Mouse (Mus musculus): ENCODE measurements around the gene Abtb2.

The Abtb2 gene

DNA sequence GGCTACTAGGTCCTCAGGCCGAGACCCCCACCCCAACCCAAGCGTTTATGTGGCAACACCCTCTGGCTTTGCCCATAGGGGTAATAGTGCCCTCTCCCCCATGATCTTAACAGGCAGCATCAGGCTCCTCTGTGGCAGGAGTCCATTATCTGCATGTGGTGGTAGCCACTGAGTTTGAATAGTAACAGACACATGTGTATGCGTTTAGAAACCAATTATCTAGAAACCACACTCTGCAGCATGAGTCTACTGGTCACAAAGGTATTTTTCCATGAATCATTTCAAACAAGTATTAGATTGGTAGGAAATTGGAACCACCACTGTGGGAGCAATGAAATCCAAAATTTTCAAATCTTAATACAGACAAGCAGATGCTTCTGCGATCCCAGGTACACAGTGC is 119.5 kb downstream of the Abtb2 start:
- ChIA-PET CTCF (interaction anchor here in 1 of 4 experiments (0.5 kb wide), 1 partner anchor 200 kb away, joined by 3 read pairs; no protein-coding TSS in a partner anchor), POLR2A (no interaction called here)

DNA sequence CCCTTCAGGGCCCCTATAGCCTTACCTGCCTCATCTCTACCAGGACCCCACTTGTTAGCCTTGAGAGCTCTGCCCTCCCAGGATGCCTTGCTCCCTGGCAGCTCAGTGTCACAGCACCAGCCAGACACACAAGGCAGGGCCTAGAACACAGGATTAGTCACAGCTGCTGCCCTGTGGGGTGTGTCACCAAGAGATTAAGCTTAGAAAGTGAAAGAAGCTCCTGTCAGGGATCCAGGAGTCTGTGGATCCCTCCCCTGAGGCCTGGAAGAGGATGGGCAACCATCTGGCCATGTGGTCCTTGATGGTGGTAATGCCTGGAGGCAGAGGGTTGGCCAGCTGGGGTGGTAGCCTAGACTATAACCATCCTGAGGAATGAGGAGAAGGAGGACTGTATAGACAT is 121.0 kb downstream of the Abtb2 start:
- ChIA-PET CTCF (no interaction called here), POLR2A (interaction anchor here in 1 of 4 experiments (0.7 kb wide), 1 partner anchor 308 kb away, joined by 7 read pairs; no protein-coding TSS in a partner anchor)

DNA sequence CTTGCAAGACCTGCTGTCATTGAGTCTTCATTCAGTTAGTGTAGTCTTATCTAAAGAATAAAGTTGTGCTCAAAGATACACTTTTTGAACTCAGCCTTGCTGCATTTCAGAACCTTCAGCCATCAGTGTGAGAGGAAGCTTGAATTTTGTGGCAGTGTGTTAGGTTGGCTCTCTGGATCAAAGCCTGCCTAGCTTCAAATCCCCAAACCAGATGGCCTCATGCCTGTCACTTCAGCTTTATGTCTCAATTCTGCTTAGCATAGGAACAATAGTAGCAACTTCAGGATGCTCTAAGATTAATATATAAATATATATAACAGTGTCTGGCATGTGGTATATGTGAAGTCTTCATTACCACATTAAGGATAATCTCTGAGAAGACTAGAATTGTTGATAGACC is 121.8 kb downstream of the Abtb2 start:
- ChIA-PET CTCF (no interaction called here), POLR2A (interaction anchor here in 1 of 4 experiments (0.6 kb wide), 1 partner anchor 95 kb away, joined by 4 read pairs; no protein-coding TSS in a partner anchor)

DNA sequence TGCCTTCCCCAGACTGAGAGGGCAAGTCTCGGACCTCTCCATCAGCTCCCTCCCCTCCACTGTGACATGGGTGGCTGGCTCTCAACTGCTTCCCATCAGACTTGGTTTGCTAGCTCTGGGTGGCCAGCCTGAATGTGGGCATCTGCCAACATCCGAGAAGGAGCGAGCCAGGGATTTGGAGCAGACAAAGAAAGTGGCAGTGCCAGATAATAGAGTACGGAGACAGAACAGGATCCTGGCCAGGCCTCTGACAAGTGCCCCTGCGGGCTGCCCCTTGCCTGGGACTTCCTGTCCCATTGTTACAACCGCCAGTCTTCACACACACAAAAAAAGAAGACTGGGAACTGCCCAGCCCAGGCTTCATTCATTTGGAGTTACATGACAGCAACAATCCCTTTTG is 124.3 kb downstream of the Abtb2 start:
- ChIA-PET CTCF (no interaction called here), POLR2A (interaction anchor here in 1 of 4 experiments (1.3 kb wide), 1 partner anchor 13 kb away, joined by 3 read pairs; no protein-coding TSS in a partner anchor)

DNA sequence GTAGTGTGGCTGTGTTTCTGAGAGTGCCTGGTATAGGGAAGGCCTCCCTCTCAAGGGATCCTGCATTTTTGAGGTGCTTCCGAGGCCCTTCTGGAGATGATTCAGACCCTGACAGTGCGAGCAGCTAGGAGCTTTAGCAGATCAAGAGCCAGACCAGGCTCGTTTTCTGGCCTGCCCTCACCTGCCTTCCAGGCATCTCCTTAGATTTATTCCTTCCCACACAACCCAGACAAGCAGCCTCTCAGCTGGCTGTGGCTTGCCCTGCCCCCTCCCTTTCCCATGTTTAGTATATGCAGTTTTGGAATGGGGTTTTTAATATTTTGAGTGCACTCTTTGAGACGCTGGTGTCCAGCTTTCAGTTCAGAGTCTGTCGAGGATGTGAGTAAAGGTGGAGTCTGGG is 124.7 kb downstream of the Abtb2 start:
- POLR2A ChIA-PET, result interaction anchor here in 1 of 4 experiments (1.3 kb wide), 1 partner anchor 14 kb away, joined by 3 read pairs; no protein-coding TSS in a partner anchor
- CTCF ChIA-PET, result no interaction called here

DNA sequence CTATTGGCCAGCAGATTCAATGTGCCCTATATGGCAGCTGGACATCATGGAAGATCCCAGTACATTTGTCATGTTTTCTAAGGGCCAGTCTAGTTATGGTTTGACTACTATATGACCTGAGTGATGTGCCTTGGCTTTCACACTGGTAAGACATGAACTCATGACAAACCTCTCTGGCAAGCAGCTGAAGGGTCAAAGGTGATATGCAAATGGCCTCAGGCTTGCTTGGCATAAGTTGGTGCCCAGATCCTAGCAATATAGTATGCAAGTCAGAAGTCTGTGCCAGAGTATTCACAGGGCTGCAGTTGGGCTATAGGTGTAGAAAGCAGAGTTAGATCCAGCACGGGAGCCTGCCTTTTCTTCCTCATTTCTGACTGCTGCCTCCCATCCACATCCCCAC is 125.2 kb downstream of the Abtb2 start:
- ChIA-PET CTCF (no interaction called here), POLR2A (no interaction called here)

DNA sequence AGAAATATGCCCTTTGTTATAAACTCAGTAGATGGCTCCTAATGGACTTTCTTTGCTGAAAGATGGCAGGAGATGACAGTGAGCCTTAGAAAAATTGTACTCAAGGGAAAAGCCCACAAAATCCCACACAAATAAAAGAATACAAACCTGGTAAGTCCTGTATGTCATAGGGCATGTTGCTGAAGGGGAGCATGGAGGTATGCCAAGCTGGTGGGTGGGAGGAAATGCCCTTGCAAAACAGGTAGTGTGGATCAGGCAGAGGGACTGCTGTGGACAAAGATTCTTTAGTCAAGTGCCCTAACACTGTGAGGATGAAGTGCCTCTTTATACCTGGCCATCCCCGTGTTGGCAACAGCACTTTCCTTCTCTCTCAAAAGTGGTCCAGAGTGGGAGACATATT is 126.7 kb downstream of the Abtb2 start:
- CTCF ChIA-PET, result no interaction called here
- POLR2A ChIA-PET, result interaction anchor here in 1 of 4 experiments (1.6 kb wide), 1 partner anchor 38 kb away, joined by 4 read pairs; no protein-coding TSS in a partner anchor

DNA sequence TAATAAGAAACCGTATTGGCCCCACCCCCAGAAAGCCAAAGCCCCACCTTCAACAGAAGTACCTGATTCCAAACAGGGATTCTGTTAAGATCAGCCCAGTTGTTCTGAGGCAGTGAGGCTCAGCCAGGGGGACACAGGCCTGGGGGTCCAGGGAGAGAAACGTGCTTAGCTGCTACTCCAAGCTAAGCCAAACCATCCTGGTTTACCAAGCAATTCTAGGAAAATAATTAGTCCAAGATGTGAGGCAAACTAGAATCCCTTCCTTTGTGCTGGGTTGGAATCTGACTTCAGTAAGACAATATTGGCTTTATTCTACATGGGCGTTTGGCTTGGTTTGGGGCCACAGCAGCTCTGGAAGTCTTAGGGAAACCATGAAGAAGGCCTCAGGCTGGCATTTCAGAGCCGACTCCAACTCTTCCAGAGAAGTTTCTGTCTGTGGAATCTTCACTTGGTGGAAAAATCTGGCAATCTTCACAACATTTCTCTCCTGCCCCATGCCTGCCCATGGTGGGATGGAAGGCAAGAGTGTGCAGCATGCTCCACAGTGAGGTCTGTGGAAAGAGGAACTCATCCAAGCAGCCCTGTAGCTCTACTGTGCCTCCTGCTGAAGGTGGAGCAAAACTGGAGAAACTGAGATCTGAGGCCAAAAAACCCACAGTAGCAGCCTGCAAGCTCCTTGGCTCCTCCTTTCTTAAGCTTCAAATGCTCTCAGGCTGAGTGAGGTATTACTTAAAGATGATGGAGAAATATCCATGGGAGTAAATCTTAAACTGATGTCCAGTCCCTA is 128.9 kb downstream of the Abtb2 start:
- POLR2A ChIA-PET, result interaction anchor here in 1 of 4 experiments (1.2 to 1.7 kb wide), 2 partner anchors 10 to 23 kb away, joined by 3 to 4 read pairs; no protein-coding TSS in a partner anchor
- CTCF ChIA-PET, result no interaction called here

DNA sequence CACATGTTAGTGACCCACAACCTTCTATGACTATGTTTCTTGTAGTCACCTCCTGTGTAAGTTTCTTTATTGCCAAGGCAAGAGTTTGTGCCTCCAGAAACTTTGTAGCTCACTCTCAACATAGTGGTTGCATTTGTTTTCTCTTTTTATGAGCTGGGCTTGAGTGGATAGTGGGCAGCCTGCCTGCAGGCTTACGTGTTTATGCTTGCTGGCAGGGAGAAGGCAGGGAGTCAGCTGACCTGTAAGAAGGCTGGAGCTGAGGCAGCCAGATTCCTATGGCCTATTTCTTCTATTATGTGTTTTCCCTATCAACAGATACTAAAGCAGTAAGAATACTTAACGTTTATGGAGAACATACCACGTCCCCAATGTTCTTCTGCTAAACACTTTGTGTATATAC is 130.1 kb downstream of the Abtb2 start:
- ChIA-PET POLR2A (interaction anchor here in 1 of 4 experiments (0.6 to 1.7 kb wide), 2 partner anchors 21 to 41 kb away, joined by 3 to 4 read pairs; no protein-coding TSS in a partner anchor), CTCF (no interaction called here)

DNA sequence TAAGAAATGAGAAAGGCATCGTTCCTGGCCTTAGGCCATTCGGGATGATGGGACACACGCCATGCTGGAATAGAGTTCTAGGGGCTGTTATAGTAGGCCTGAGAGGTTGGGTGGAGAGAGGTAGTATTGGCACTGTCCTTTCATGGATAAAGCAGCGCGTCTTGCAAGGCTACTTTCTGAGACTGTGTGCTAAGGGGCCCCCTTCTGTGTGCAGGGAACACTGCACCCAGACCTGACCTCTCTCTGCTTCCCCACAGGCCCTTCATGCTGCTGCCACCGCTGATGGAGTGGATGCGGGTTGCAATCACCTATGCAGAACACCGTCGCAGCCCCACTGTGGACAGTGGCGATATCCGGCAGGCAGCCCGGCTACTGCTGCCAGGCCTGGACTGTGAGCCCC is 134.4 kb downstream of the Abtb2 start:
- ChIA-PET CTCF (no interaction called here), POLR2A (interaction anchor here in 1 of 4 experiments (0.9 kb wide), 1 partner anchor 17 kb away, joined by 3 read pairs; no protein-coding TSS in a partner anchor)

DNA sequence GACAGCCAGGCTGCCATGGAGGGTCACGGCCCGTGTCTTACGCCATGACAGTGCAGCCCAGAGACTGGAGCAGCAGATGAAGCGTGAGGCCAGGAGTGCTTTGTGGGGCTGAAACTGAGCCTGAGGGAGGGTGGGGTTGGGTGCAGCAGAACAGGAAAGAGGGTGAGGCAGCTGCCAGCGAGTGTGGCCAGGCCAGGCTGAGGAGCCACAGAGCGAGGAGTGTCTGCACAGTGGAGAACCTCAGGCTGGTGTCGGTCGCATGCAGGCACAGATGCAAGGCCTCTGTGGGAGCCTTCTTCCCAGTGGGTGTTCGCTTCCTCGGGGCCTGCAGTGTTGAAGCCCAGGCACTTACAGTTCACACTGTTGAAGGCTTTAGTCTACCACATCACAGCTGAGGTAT is 137.2 kb downstream of the Abtb2 start:
- ChIA-PET CTCF (no interaction called here), POLR2A (interaction anchor here in 1 of 4 experiments (0.7 kb wide), 1 partner anchor 136 kb away, joined by 3 read pairs; no protein-coding TSS in a partner anchor)

DNA sequence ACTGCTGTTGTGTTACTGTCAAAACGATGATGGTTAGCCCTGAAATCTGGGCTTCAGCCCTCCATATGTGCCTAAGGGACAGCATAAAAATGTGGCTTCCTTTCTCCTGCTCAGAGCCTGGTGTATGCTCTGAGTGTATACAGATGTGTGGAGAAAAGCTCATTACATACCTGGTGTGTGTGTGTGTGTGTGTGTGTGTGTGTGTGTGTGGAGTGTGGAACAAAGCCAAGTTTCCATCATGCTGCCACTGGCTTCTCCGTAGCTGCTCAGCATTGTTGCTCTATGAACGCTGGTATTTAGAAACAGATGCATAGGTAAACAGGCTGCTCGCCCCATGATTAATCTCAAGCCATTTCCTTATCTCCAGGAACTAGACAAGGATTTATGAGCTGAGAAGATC is 137.8 kb downstream of the Abtb2 start:
- ChIA-PET POLR2A (interaction anchor here in 2 of 4 experiments (1.8 to 2.0 kb wide), 2 partner anchors 10 kb away, joined by 5 to 6 read pairs; no protein-coding TSS in a partner anchor), CTCF (interaction anchor here in 1 of 4 experiments (0.5 to 0.6 kb wide), 2 partner anchors 36 to 319 kb away, joined by 3 to 7 read pairs; no protein-coding TSS in a partner anchor)

DNA sequence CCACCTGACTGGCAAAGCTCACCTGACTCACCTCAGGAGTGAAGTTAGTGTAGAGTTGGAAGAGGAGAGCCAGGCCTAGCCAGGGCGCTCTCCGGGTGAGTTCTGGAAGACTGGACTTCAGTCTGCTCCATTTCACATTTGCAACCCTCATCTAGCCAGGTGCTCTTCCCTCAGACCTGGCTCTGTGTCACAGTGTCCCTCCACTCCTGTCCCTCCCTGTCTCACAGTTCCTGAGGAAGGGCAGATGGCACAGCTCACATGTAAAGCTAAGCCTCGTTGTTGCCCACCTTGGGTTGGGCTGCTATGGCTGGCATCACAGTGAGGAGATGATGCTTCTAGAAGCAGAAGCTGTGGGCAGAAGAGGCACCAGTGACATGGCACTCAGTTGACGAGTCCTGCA is 139.7 kb downstream of the Abtb2 start:
- POLR2A ChIA-PET, result interaction anchor here in 1 of 4 experiments (1.1 to 3.2 kb wide), 3 partner anchors 10 to 89 kb away, joined by 3 to 10 read pairs (median 3); no protein-coding TSS in a partner anchor
- CTCF ChIA-PET, result interaction anchor here in 2 of 4 experiments (0.9 to 1.5 kb wide), 5 partner anchors 13 to 295 kb away, joined by 3 to 5 read pairs (median 4); partner anchors contain the start of gene Abtb2 (in 1 of the 2)

DNA sequence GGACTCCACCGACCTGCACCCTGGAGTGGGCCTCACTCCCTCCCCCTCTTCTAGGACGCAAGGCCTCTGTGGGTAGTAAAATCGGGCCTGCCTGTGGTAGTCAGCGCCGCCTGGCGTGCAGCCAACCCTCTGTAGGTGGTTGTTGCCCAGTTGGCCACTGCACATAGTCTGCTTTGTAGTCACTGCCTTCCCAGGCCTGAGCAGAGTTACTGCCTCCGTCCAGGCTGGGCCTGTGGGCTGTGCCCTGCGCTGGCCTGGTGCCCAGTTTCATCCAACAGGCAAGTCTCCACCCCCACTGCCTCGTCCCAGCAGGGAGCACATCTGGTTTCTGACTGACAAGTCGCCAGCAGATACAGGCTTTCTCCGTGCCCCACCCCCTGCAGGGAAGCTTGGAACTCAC is 140.1 kb downstream of the Abtb2 start:
- CTCF ChIA-PET, result interaction anchor here in 2 of 4 experiments (1.1 to 1.4 kb wide), 3 partner anchors 13 to 295 kb away, joined by 3 to 4 read pairs (median 4); no protein-coding TSS in a partner anchor
- POLR2A ChIA-PET, result interaction anchor here in 1 of 4 experiments (1.1 to 3.2 kb wide), 2 partner anchors 11 to 89 kb away, joined by 3 to 10 read pairs; no protein-coding TSS in a partner anchor

DNA sequence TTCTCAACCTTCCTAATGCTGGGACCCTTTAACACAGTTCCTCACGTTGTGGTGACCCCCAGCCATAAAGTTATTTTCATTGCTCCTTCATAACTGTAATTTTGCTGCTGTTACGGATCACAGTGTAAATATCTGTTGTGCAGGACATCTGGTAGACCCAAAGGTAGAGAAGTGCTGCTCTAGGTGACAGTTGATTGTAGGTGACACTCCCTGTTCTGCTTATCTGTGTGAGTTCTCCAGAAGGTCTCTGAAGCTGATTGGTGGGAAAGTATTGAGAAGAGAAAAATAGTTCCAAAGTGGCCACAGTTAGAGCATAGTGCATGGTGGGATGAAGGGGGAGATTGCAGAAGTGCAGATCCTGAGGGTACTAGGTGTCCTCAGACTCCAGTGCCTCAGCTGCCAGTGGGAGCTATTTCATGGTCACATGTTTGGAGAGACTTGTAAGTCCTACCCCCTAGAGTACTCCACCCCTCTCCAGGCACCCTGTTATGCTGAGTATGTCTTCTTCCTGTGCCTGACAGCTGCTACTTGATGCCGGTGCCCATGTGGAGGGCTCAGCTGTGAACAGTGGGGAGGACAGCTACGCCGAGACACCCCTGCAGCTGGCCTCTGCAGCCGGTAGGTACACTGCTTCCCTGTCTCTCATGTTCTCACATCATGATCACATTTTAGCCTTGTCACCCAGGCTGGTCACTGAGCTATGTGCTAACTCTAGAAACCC is 141.1 kb downstream of the Abtb2 start:
- ChIA-PET CTCF (interaction anchor here in 2 of 4 experiments (0.8 to 1.4 kb wide), 6 partner anchors 12 to 294 kb away, joined by 3 to 4 read pairs (median 4); no protein-coding TSS in a partner anchor), POLR2A (interaction anchor here in 2 of 4 experiments (0.6 to 3.2 kb wide), 4 partner anchors 10 to 88 kb away, joined by 3 to 10 read pairs (median 4); no protein-coding TSS in a partner anchor)

DNA sequence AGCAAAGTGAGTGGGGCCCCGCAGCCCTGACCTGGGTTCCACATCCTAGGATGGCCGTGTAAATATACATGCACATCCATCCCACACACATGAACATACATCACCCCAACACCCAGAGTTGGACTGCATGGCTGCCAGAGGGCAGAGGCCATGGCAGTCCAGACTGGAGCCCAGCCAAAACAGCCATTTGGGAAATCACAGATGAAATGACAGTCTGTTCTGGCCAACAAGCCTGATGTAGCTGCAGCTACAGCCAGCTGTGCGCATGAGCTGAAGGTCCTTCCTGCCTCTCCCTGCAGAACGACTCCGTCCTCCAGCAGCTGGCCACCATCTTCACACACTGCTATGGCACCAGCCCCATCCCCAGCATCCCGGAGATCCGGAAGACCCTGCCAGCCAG is 144.7 kb downstream of the Abtb2 start:
- ChIA-PET CTCF (interaction anchor here in 2 of 4 experiments (0.6 to 0.9 kb wide), 2 partner anchors 136 to 254 kb away, joined by 3 read pairs; no protein-coding TSS in a partner anchor), POLR2A (interaction anchor here in 3 of 4 experiments (0.6 to 1.1 kb wide), 3 partner anchors 9 to 144 kb away, joined by 4 to 5 read pairs (median 4); partner anchors contain the start of gene Abtb2 (in 1 of the 3))

DNA sequence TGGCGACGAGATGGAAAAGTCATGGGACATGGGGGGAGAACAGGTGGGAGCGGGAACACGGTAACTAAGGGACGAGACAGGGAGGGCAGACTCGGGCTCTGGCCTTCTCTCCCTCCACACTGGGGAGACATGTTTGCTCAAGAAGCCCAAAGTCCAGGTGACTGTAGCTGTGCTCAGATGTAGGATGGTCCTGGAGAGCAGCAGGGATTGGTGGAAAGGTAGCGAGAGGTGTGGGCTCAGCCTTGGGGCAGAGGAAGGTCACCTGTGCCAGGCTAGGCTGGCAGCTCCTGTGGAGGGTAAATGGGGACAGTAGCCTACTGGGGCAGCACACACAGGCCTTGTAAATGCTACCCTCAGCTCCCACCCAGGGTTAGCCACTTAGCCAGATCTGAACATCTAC is 147.7 kb downstream of the Abtb2 start:
- CTCF ChIA-PET, result interaction anchor here in 3 of 4 experiments (0.6 to 3.2 kb wide), 7 partner anchors 18 to 289 kb away, joined by 3 to 15 read pairs (median 3); no protein-coding TSS in a partner anchor
- POLR2A ChIA-PET, result interaction anchor here in 3 of 4 experiments (0.6 to 2.2 kb wide), 9 partner anchors 9 to 604 kb away, joined by 3 to 6 read pairs (median 4); partner anchors contain the start of genes Abtb2 (in 1 of the 3) and Caprin1 (in 1 of the 3)

DNA sequence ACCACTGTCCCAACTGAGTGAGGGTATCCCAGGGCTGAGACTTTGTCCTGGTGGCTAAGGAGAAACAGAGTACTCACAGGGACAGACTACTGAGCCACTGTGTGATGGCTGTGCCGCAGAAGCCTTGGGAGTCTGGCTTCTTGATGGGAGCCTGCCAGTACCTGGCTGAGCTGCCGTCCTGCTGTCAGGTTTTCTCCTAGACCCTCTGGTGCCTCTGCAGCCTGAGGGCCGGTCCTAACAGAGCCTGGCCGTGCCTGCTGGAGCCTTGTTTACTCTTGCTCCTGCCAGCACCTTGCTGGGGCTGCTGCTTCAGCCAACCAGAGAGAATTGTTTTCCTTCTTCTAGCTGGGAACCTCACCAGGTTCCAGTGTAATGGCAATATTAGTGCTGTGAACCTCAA is 148.3 kb downstream of the Abtb2 start:
- ChIA-PET POLR2A (interaction anchor here in 2 of 4 experiments (0.7 to 2.2 kb wide), 5 partner anchors 10 to 148 kb away, joined by 3 to 6 read pairs (median 3); partner anchors contain the start of gene Abtb2 (in 1 of the 2)), CTCF (interaction anchor here in 1 of 4 experiments (3.2 kb wide), 1 partner anchor 258 kb away, joined by 15 read pairs; no protein-coding TSS in a partner anchor)

Data from embryonic stem cell, embryonic (primary cell).